Comparison of ENCODE assay signal across 8 mouse cellular contexts in the genomic region with DNA sequence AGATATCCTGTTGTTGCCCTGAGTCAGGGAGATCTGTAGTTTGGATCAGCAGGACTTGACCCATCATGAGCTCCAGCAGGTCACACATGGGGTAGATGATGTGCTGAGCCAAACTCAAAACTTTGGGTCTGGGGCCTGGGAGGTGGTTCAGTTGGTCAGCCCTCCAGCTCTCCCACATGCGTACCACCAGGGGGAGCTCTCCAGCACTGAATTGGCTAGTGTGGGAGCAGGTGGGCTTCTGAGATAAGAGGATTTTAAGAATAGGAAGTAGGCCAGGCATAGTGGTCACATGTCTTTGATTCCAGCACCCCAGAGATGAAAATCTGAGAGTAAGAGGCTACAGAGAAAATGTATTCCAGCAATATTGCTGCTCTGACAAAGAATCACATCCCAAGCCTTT. TPM values are rescaled to one million over a fixed set of nuclear protein-coding genes. Genes with fewer than 3 reads are reported as not detected.
DNase-seq lines count a peak whose midpoint lies in the region; ATAC-seq and TF ChIP-seq lines count a peak whose summit lies in the region.

No protein-coding gene starts in this region.

- H3K27ac ChIP-seq in kidney, postnatal 0 days: no peak overlapping the region
- no peak overlapping the region for H3K27ac ChIP-seq in kidney, embryonic 16.5 days (ENCODE audit: low read length)
- H3K27ac ChIP-seq in bone marrow, adult 2 months (ENCODE audit: control insufficient read depth, insufficient read depth, low read depth, low read length, poor library complexity): no peak overlapping the region
- no peak overlapping the region for H3K27ac ChIP-seq in limb, embryonic 13.5 days
- H3K27ac ChIP-seq in stomach, embryonic 16.5 days (ENCODE audit: low read length): no peak overlapping the region

- DNase-seq in adrenal gland, postnatal 14 days: peak; percentile 43
- no peak for DNase-seq in adrenal gland, adult 2 months
- DNase-seq in kidney, postnatal 0 days (ENCODE audit: low spot score): peak; percentile 47
- no peak for DNase-seq in right cerebral cortex, adult 2 months (ENCODE audit: low spot score in 2 of 2)

- no peaks in the 10 kb centered on the region for H3K4me1 ChIP-seq in kidney, postnatal 0 days (replicated peaks; ENCODE audit: insufficient read depth, low read length)
- H3K4me1 ChIP-seq in kidney, embryonic 16.5 days (ENCODE audit: insufficient read depth, low read length): no peaks in the 10 kb centered on the region
- no peaks in the 10 kb centered on the region for H3K4me1 ChIP-seq in bone marrow, adult 2 months (ENCODE audit: control insufficient read depth, insufficient read depth, low read length)
- no peaks in the 10 kb centered on the region for H3K4me1 ChIP-seq in limb, embryonic 13.5 days
- peaks cover 5% of the 10 kb centered on the region for H3K4me1 ChIP-seq in stomach, embryonic 16.5 days (ENCODE audit: control insufficient read depth, insufficient read depth, low read length)

- 10% methylated on average over 1 of the region's 1 CpGs for WGBS in kidney, postnatal 0 days
- WGBS in kidney, embryonic 16.5 days: 9% methylated on average over 1 of the region's 1 CpGs
- WGBS in bone marrow, adult 2 months: 18% methylated on average over 1 of the region's 1 CpGs
- WGBS in limb, embryonic 13.5 days: 3% methylated on average over 1 of the region's 1 CpGs
- whole genome bisulfite sequencing in stomach, embryonic 16.5 days: 11% methylated on average over 1 of the region's 1 CpGs

- H3K4me3 ChIP-seq in kidney, postnatal 0 days (replicated peaks; ENCODE audit: low read depth, low read length): no peak overlapping the region
- H3K4me3 ChIP-seq in kidney, embryonic 16.5 days (ENCODE audit: low read length): no peak overlapping the region
- no peak overlapping the region for H3K4me3 ChIP-seq in bone marrow, adult 2 months (replicated peaks; ENCODE audit: control insufficient read depth, low read depth, low read length)
- H3K4me3 ChIP-seq in limb, embryonic 13.5 days: no peak overlapping the region
- no peak overlapping the region for H3K4me3 ChIP-seq in stomach, embryonic 16.5 days (replicated peaks; ENCODE audit: low read length)

- no peak overlapping the region for H3K4me2 ChIP-seq in kidney, postnatal 0 days (ENCODE audit: low read length)
- no peak overlapping the region for H3K4me2 ChIP-seq in kidney, embryonic 16.5 days (replicated peaks; ENCODE audit: low read depth, low read length)
- H3K4me2 ChIP-seq in limb, embryonic 13.5 days (replicated peaks): no peak overlapping the region
- H3K4me2 ChIP-seq in stomach, embryonic 16.5 days (ENCODE audit: low read depth, low read length): no peak overlapping the region

- H3K9ac ChIP-seq in kidney, postnatal 0 days (ENCODE audit: low read depth, low read length): no peak overlapping the region
- H3K9ac ChIP-seq in kidney, embryonic 16.5 days (replicated peaks; ENCODE audit: low read length): no peak overlapping the region
- H3K9ac ChIP-seq in limb, embryonic 13.5 days: no peak overlapping the region
- no peak overlapping the region for H3K9ac ChIP-seq in stomach, embryonic 16.5 days (ENCODE audit: low read length)

- no peaks in the 10 kb centered on the region for H3K27me3 ChIP-seq in kidney, postnatal 0 days (ENCODE audit: insufficient read depth, low read length)
- no peaks in the 10 kb centered on the region for H3K27me3 ChIP-seq in kidney, embryonic 16.5 days (ENCODE audit: insufficient read depth, low read length)
- no peaks in the 10 kb centered on the region for H3K27me3 ChIP-seq in limb, embryonic 13.5 days
- no peaks in the 10 kb centered on the region for H3K27me3 ChIP-seq in stomach, embryonic 16.5 days (ENCODE audit: control insufficient read depth, insufficient read depth, low read length)

- ATAC-seq in kidney, postnatal 0 days (replicated peaks; ENCODE audit: low FRiP score, low read depth): no peak
- ATAC-seq in kidney, embryonic 16.5 days (ENCODE audit: low FRiP score, low TSS enrichment): no peak
- ATAC-seq in limb, embryonic 13.5 days (ENCODE audit: low FRiP score, low read depth): 0 out of 2 replicates have a peak, but pooled peaks have one; percentile 36
- 0 out of 2 replicates have a peak, but pooled peaks have one; percentile 26 for ATAC-seq in stomach, embryonic 16.5 days (ENCODE audit: insufficient read depth, low FRiP score)

- TF ChIP-seq POLR2A in bone marrow, adult 2 months (IDR thresholded peaks at IDR 0.05; ENCODE audit: borderline replicate concordance, control insufficient read depth, low read depth, low read length): no peak

- no peaks in the 10 kb centered on the region for H3K36me3 ChIP-seq in kidney, postnatal 0 days (ENCODE audit: insufficient read depth, low read length)
- no peaks in the 10 kb centered on the region for H3K36me3 ChIP-seq in kidney, embryonic 16.5 days (ENCODE audit: insufficient read depth, low read length)
- no peaks in the 10 kb centered on the region for H3K36me3 ChIP-seq in limb, embryonic 13.5 days
- no peaks in the 10 kb centered on the region for H3K36me3 ChIP-seq in stomach, embryonic 16.5 days (ENCODE audit: control insufficient read depth, insufficient read depth, low read length)

- no peaks in the 10 kb centered on the region for H3K9me3 ChIP-seq in kidney, postnatal 0 days (replicated peaks; ENCODE audit: low read length)
- no peaks in the 10 kb centered on the region for H3K9me3 ChIP-seq in kidney, embryonic 16.5 days (ENCODE audit: low read length)
- peaks cover 6% of the 10 kb centered on the region for H3K9me3 ChIP-seq in limb, embryonic 13.5 days
- H3K9me3 ChIP-seq in stomach, embryonic 16.5 days (replicated peaks; ENCODE audit: control insufficient read depth, low read length): no peaks in the 10 kb centered on the region; the same call in 1 of the 2 replicates

- peak; percentile 78 for TF ChIP-seq CTCF in kidney, postnatal 0 days (IDR thresholded peaks at IDR 0.05; ENCODE audit: low read depth)
- peak; percentile 81 for TF ChIP-seq CTCF in bone marrow, adult 2 months (IDR thresholded peaks at IDR 0.05; ENCODE audit: control insufficient read depth, insufficient read depth, low read length)

RNA-seq across cellular contexts. Expression of a gene that starts 11.8 kb away (rescaled TPM):
- total RNA-seq in adrenal gland, postnatal 14 days (2021): 51.3 and 60.3 TPM in 2 replicates
- 10 to 100 TPM; 53.9 to 65.4 TPM for total RNA-seq in adrenal gland, adult 2 months (2021)
- 138 and 157 TPM in 2 replicates for polyA plus RNA-seq in adrenal gland, adult 2 months (2012; rRNA removed)
- polyA plus RNA-seq in kidney, postnatal 0 days (2015; fragmentation: Nextera tagmentation; extraction: Ambion mirVana): 29.4 TPM in 2 replicates
- 44.1 and 56.1 TPM in 2 replicates for polyA plus RNA-seq in kidney, embryonic 16.5 days (2015; fragmentation: Nextera tagmentation; extraction: Ambion mirVana)
- 22.5 and 38.0 TPM in 2 replicates for polyA plus RNA-seq in bone marrow, adult 2 months (2011; ENCODE audit: insufficient read depth, insufficient read length, low replicate concordance, missing spikeins)
- 48.1 and 49.8 TPM in 2 replicates for polyA plus RNA-seq in limb, embryonic 13.5 days (2015; fragmentation: Nextera tagmentation; extraction: Ambion mirVana)
- polyA plus RNA-seq in stomach, embryonic 16.5 days (2015; fragmentation: Nextera tagmentation; extraction: Ambion mirVana): 39.2 and 42.5 TPM in 2 replicates

RNA-seq across cellular contexts. Expression of a gene that starts 14.9 kb away (rescaled TPM):
- 40.3 and 43.1 TPM in 2 replicates for total RNA-seq in adrenal gland, postnatal 14 days (2021)
- 10 to 100 TPM; 45.5 to 49.8 TPM for total RNA-seq in adrenal gland, adult 2 months (2021)
- polyA plus RNA-seq in adrenal gland, adult 2 months (2012; rRNA removed): 55.3 and 68.2 TPM in 2 replicates
- 39.3 and 42.8 TPM in 2 replicates for polyA plus RNA-seq in kidney, postnatal 0 days (2015; fragmentation: Nextera tagmentation; extraction: Ambion mirVana)
- polyA plus RNA-seq in kidney, embryonic 16.5 days (2015; fragmentation: Nextera tagmentation; extraction: Ambion mirVana): 69.8 and 72.0 TPM in 2 replicates
- 5.7 and 7.8 TPM in 2 replicates for polyA plus RNA-seq in bone marrow, adult 2 months (2011; ENCODE audit: insufficient read depth, insufficient read length, low replicate concordance, missing spikeins)
- 92.9 and 106 TPM in 2 replicates for polyA plus RNA-seq in limb, embryonic 13.5 days (2015; fragmentation: Nextera tagmentation; extraction: Ambion mirVana)
- 56.7 and 57.7 TPM in 2 replicates for polyA plus RNA-seq in stomach, embryonic 16.5 days (2015; fragmentation: Nextera tagmentation; extraction: Ambion mirVana)

RNA-seq across cellular contexts. Expression of a gene that starts 52.5 kb away (rescaled TPM):
- total RNA-seq in adrenal gland, postnatal 14 days (2021): 11.3 and 12.4 TPM in 2 replicates
- total RNA-seq in adrenal gland, adult 2 months (2021): 10 to 100 TPM in 1 of 2 experiments, 1 to 10 TPM in 1; 8.4 to 15.9 TPM
- polyA plus RNA-seq in adrenal gland, adult 2 months (2012; rRNA removed): 61.7 and 75.1 TPM in 2 replicates
- 12.2 and 18.7 TPM in 2 replicates for polyA plus RNA-seq in kidney, postnatal 0 days (2015; fragmentation: Nextera tagmentation; extraction: Ambion mirVana)
- 8.1 and 8.9 TPM in 2 replicates for polyA plus RNA-seq in kidney, embryonic 16.5 days (2015; fragmentation: Nextera tagmentation; extraction: Ambion mirVana)
- polyA plus RNA-seq in bone marrow, adult 2 months (2011; ENCODE audit: insufficient read depth, insufficient read length, low replicate concordance, missing spikeins): 2.5 and 5.7 TPM in 2 replicates
- polyA plus RNA-seq in limb, embryonic 13.5 days (2015; fragmentation: Nextera tagmentation; extraction: Ambion mirVana): 28.8 and 29.4 TPM in 2 replicates
- 4.8 and 7.3 TPM in 2 replicates for polyA plus RNA-seq in stomach, embryonic 16.5 days (2015; fragmentation: Nextera tagmentation; extraction: Ambion mirVana)

Comparison
In these comparisons a context has a peak if more than half of its experiments do, and no peak if none do; other contexts are left out.
1. DNase-seq: peak in adrenal gland, postnatal 14 days (single experiment) and kidney, postnatal 0 days (single experiment); none in adrenal gland, adult 2 months (single experiment) and right cerebral cortex, adult 2 months (0 of 2).
2. ATAC-seq: peak in limb, embryonic 13.5 days (single experiment) and stomach, embryonic 16.5 days (single experiment); none in kidney, postnatal 0 days (single experiment) and kidney, embryonic 16.5 days (single experiment).